Mouse (Mus musculus) T-helper 17 cell (primary cell): ENCODE measurements around the gene Numb.

Experiments used
- in situ Hi-C, 2 experiments: fragments of 300-600 bp; cut with MboI, MseI; formaldehyde crosslinking; loops; 1 replicate in 1 of 2; 2 replicates in 1 of 2; pipeline ENCODE4 v1.15.1; 2025; ENCODE audit warnings: high pct_unique_total_duplicates in 2 of 2

Numb gene

GRCm38 (mm10) chr12:83785305-83785704 lies 136.4 kb downstream of the Numb start:
- in situ Hi-C loops = loop anchor here in 1 of 2 experiments (25.0 kb wide), 1 partner anchor 673 kb away; no protein-coding TSS in a partner anchor

- in situ Hi-C loops = loop anchor here in 1 of 2 experiments (25.0 kb wide), 1 partner anchor 670 kb away; no protein-coding TSS in a partner anchor
These were observed 139.1 kb downstream of the Numb start for GRCm38 (mm10) chr12:83782669-83783068.

GRCm38 (mm10) chr12:83781640-83782278 lies 140.0 kb downstream of the Numb start:
- in situ Hi-C loops = loop anchor here in 1 of 2 experiments (25.0 kb wide), 1 partner anchor 669 kb away; no protein-coding TSS in a partner anchor

GRCm38 (mm10) chr12:83781204-83781603 lies 140.5 kb downstream of the Numb start:
- in situ Hi-C loops = loop anchor here in 1 of 2 experiments (25.0 kb wide), 1 partner anchor 669 kb away; no protein-coding TSS in a partner anchor

- in situ Hi-C loops = loop anchor here in 1 of 2 experiments (25.0 kb wide), 1 partner anchor 668 kb away; no protein-coding TSS in a partner anchor
These were observed 141.6 kb downstream of the Numb start for GRCm38 (mm10) chr12:83780181-83780580.

GRCm38 (mm10) chr12:83776766-83777165 lies 145.0 kb downstream of the Numb start:
- in situ Hi-C loops = loop anchor here in 1 of 2 experiments (25.0 kb wide), 1 partner anchor 664 kb away; no protein-coding TSS in a partner anchor

- in situ Hi-C loops = loop anchor here in 1 of 2 experiments (25.0 kb wide), 1 partner anchor 663 kb away; no protein-coding TSS in a partner anchor
These were observed 146.1 kb downstream of the Numb start for GRCm38 (mm10) chr12:83775621-83776020.

- in situ Hi-C loops = loop anchor here in 1 of 2 experiments (25.0 kb wide), 1 partner anchor 658 kb away; no protein-coding TSS in a partner anchor
These were observed 151.1 kb downstream of the Numb start for GRCm38 (mm10) chr12:83770418-83771256.

- in situ Hi-C loops = loop anchor here in 1 of 2 experiments (25.0 kb wide), 1 partner anchor 656 kb away; no protein-coding TSS in a partner anchor
These were observed 153.4 kb downstream of the Numb start for GRCm38 (mm10) chr12:83768235-83768899.

- in situ Hi-C loops = loop anchor here in 1 of 2 experiments (25.0 kb wide), 1 partner anchor 656 kb away; no protein-coding TSS in a partner anchor
These were observed 153.9 kb downstream of the Numb start for GRCm38 (mm10) chr12:83767833-83768232.

- in situ Hi-C loops = loop anchor here in 1 of 2 experiments (25.0 kb wide), 1 partner anchor 654 kb away; no protein-coding TSS in a partner anchor
These were observed 155.7 kb downstream of the Numb start for GRCm38 (mm10) chr12:83765965-83766603.

GRCm38 (mm10) chr12:83764519-83764918 lies 157.2 kb downstream of the Numb start:
- in situ Hi-C loops = loop anchor here in 1 of 2 experiments (25.0 kb wide), 1 partner anchor 652 kb away; no protein-coding TSS in a partner anchor

GRCm38 (mm10) chr12:83764044-83764365 lies 157.7 kb downstream of the Numb start:
- in situ Hi-C loops = loop anchor here in 1 of 2 experiments (25.0 kb wide), 1 partner anchor 652 kb away; no protein-coding TSS in a partner anchor

- in situ Hi-C loops = loop anchor here in 1 of 2 experiments (25.0 kb wide), 1 partner anchor 651 kb away; no protein-coding TSS in a partner anchor
These were observed 158.3 kb downstream of the Numb start, which contains the start of gene Papln for GRCm38 (mm10) chr12:83763311-83764043. Papln (plus strand) TSS chr12:83763634.

GRCm38 (mm10) chr12:83762706-83763105 lies 159.0 kb downstream of the Numb start:
- in situ Hi-C loops = loop anchor here in 1 of 2 experiments (25.0 kb wide), 1 partner anchor 650 kb away; no protein-coding TSS in a partner anchor

- in situ Hi-C loops = loop anchor here in 1 of 2 experiments (25.0 kb wide), 1 partner anchor 648 kb away; no protein-coding TSS in a partner anchor
These were observed 161.5 kb downstream of the Numb start for GRCm38 (mm10) chr12:83760201-83760600.

- in situ Hi-C loops = loop anchor here in 1 of 2 experiments (25.0 kb wide), 1 partner anchor 646 kb away; no protein-coding TSS in a partner anchor
These were observed 163.0 kb downstream of the Numb start for GRCm38 (mm10) chr12:83758735-83759134.

GRCm38 (mm10) chr12:83752495-83752894 lies 169.2 kb downstream of the Numb start:
- in situ Hi-C loops = loop anchor here in 1 of 2 experiments (25.0 kb wide), 1 partner anchor 640 kb away; no protein-coding TSS in a partner anchor

GRCm38 (mm10) chr12:83749186-83749585 lies 172.5 kb downstream of the Numb start:
- in situ Hi-C loops = no loop called here
